Mouse (Mus musculus) testis, adult 2 months (tissue): ENCODE results near the gene Ccdc9. TPM values are rescaled to one million over a fixed set of nuclear protein-coding genes. Genes with fewer than 3 reads are reported as not detected.
A peak's percentile ranks its signal among the peaks of the same experiment; 100 is the strongest.
"Not testable (repeated sequence)": the region's sequence is repeated elsewhere in the genome, so short reads cannot be mapped to it uniquely, and the experiment has no call there.

Experiments
- H3K27ac ChIP-seq: fragments of 200-500 bp; 2 replicates; pipeline ENCODE4 v1.5.1; 2012; ENCODE audit warnings: low read depth, low read length; ENCODE audit not compliant: control insufficient read depth, insufficient read depth
- H3K27me3 ChIP-seq: fragments of 200-500 bp; 2 replicates; pipeline ENCODE4 v1.6.1; 2012; ENCODE audit warnings: mild to moderate bottlenecking, low read length, moderate library complexity; ENCODE audit not compliant: control insufficient read depth, insufficient read depth
- H3K36me3 ChIP-seq: fragments of 200-500 bp; 2 replicates; pipeline ENCODE4 v1.6.1; 2012; ENCODE audit warnings: mild to moderate bottlenecking, low read length; ENCODE audit not compliant: control insufficient read depth, insufficient read depth
- H3K4me1 ChIP-seq: fragments of 200-500 bp; 2 replicates; pipeline ENCODE4 v1.6.1; 2012; ENCODE audit warnings: low read length; ENCODE audit not compliant: control insufficient read depth, insufficient read depth
- H3K4me3 ChIP-seq: fragments of 200-500 bp; 2 replicates; pipeline ENCODE4 v1.5.1; 2012; ENCODE audit warnings: low read depth, mild to moderate bottlenecking, low read length, moderate library complexity, mixed read lengths; ENCODE audit not compliant: control insufficient read depth
- CTCF ChIP-seq: fragments of 200-500 bp; IDR thresholded peaks from 2 replicates; pipeline ENCODE4 v1.5.1; 2012; ENCODE audit warnings: low read depth, mild to moderate bottlenecking, inconsistent platforms, low read length, moderate library complexity; ENCODE audit not compliant: control insufficient read depth, insufficient read depth, insufficient replicate concordance
- POLR2A ChIP-seq: fragments of 200-500 bp; IDR thresholded peaks from 2 replicates; pipeline ENCODE4 v1.6.1; 2012; ENCODE audit warnings: low read depth, mild to moderate bottlenecking, inconsistent platforms, low read length, moderate library complexity; ENCODE audit not compliant: control insufficient read depth
- polyA plus RNA-seq: library from polyadenylated mRNA; depleted of rRNA; stranded (reverse); fragments of >200 nt; gene quantifications from 2 replicates; pipeline ENCODE4 v1.2.3, GENCODE M21; 2012

Gene Ccdc9
- polyA plus RNA-seq, 1 experiment: 46.0 TPM

- Histone ChIP-seq H3K4me1 (peaks cover 10% of the 10 kb centered on the region), H3K27me3 (no peaks in the 10 kb centered on the region), H3K27ac (no peak overlapping the region), H3K4me3 (no peak overlapping the region), H3K36me3 (peaks cover 6% of the 10 kb centered on the region)
- no peak for TF ChIP-seq POLR2A
Measured at GRCm38 (mm10) chr7:16280721-16281120, 5.9 kb downstream of the Ccdc9 start.

- Histone ChIP-seq H3K36me3 (no peaks in the 10 kb centered on the region; the same call in 1 of the 2 replicates), H3K4me3 (no peak overlapping the region), H3K4me1 (peaks cover 19% of the 10 kb centered on the region), H3K27ac (no peak overlapping the region), H3K27me3 (no peaks in the 10 kb centered on the region)
- TF ChIP-seq POLR2A: no peak
- no peak for TF ChIP-seq CTCF
Measured at GRCm38 (mm10) chr7:16274922-16275890, 11.4 kb downstream of the Ccdc9 start.

- peak overlapping the region; percentile 76 for H3K27ac ChIP-seq
- H3K4me3 ChIP-seq: peak overlapping the region; percentile 78
- H3K36me3 ChIP-seq: no peaks in the 10 kb centered on the region; the same call in 1 of the 2 replicates
- H3K27me3 ChIP-seq: no peaks in the 10 kb centered on the region
- TF ChIP-seq POLR2A: no peak; the same call in 1 of the 2 replicates
- no peak for TF ChIP-seq CTCF
- H3K4me1 ChIP-seq: peaks cover 19% of the 10 kb centered on the region
Measured at GRCm38 (mm10) chr7:16273766-16274140, 12.8 kb downstream of the Ccdc9 start.

- Histone ChIP-seq H3K4me3 (peak within 1 kb of the TSS; percentile 78), H3K27ac (peak within 1 kb of the TSS; percentile 76), H3K27me3 (no peaks in the 10 kb centered on the region), H3K36me3 (no peaks in the 10 kb centered on the region; the same call in 1 of the 2 replicates), H3K4me1 (peaks cover 19% of the 10 kb centered on the region)
- TF ChIP-seq CTCF: no peak
- 0 out of 2 replicates have a peak, but pooled peaks have one; percentile 27 for TF ChIP-seq POLR2A
Measured at GRCm38 (mm10) chr7:16273081-16273765, 13.4 kb downstream of the Ccdc9 start, which contains the start of gene Inafm1. Inafm1 (minus strand) TSS chr7:16273617.

- Histone ChIP-seq H3K4me3 (peak overlapping the region; percentile 78), H3K4me1 (peaks cover 19% of the 10 kb centered on the region), H3K36me3 (no peaks in the 10 kb centered on the region), H3K27ac (peak overlapping the region; percentile 32; the same call in 1 of the 2 replicates), H3K27me3 (no peaks in the 10 kb centered on the region)
- TF ChIP-seq CTCF (no peak), POLR2A (no peak)
Measured at GRCm38 (mm10) chr7:16272681-16273080, 13.9 kb downstream of the Ccdc9 start.

GRCm38 (mm10) chr7:16271139-16271538 is 15.5 kb downstream of the Ccdc9 start:
- Histone ChIP-seq H3K4me3 (no peak overlapping the region), H3K27me3 (no peaks in the 10 kb centered on the region), H3K36me3 (no peaks in the 10 kb centered on the region), H3K4me1 (peaks cover 19% of the 10 kb centered on the region), H3K27ac (no peak overlapping the region)
- TF ChIP-seq POLR2A: no peak
- no peak for TF ChIP-seq CTCF

GRCm38 (mm10) chr7:16266593-16266992 is 20.0 kb downstream of the Ccdc9 start:
- not testable (repeated sequence) for H3K4me1 ChIP-seq

More at GRCm38 (mm10) chr7:16266593-16266992, 20.0 kb downstream of the Ccdc9 start:
- not testable (repeated sequence) for H3K27me3 ChIP-seq, H3K4me3 ChIP-seq, H3K27ac ChIP-seq, H3K36me3 ChIP-seq
